Mouse (Mus musculus): ENCODE measurements around the gene Gm17267.
"Not testable (repeated sequence)": the region's sequence is repeated elsewhere in the genome, so short reads cannot be mapped to it uniquely, and the experiment has no call there.

Gene Gm17267

GRCm38 (mm10) chrX:126017257-126017656 lies at the start of gene Gm17267:
Gm17267 (plus strand) TSS chrX:126017557.
- not testable (repeated sequence) for DNase-seq (ENCODE audit: low spot score in 2 of 2)
